Mouse (Mus musculus) lung, embryonic 16.5 days (tissue): Measurements from ENCODE around the gene Zfp131. TPM values are rescaled to one million over a fixed set of nuclear protein-coding genes. Genes with fewer than 3 reads are reported as not detected.
A peak's percentile ranks its signal among the peaks of the same experiment; 100 is the strongest.

ENCODE experiments used
- ATAC-seq: fragments of 200-750 bp; cut with Nextera tagmentation; 2 replicates; pipeline ENCODE4 v1.8.0; 2017; ENCODE audit warnings: low read depth, mild to moderate bottlenecking, moderate library complexity
- H3K27ac ChIP-seq: fragments of 300-500 bp; sonication (generic); 2 replicates; pipeline ENCODE4 v1.5.1; 2014; ENCODE audit warnings: mild to moderate bottlenecking, control low read depth, low read length
- H3K27me3 ChIP-seq: fragments of 300-500 bp; sonication (generic); 2 replicates; pipeline ENCODE4 v1.6.1; 2014; ENCODE audit warnings: low read depth, low read length, mixed read lengths; ENCODE audit not compliant: control insufficient read depth, insufficient read depth
- H3K36me3 ChIP-seq: fragments of 300-500 bp; sonication (generic); 2 replicates; pipeline ENCODE4 v1.6.1; 2014; ENCODE audit warnings: low read length; ENCODE audit not compliant: control insufficient read depth, insufficient read depth
- H3K4me1 ChIP-seq: fragments of 300-500 bp; sonication (generic); replicated peaks from 2 replicates; pipeline ENCODE4 v1.6.1; 2014; ENCODE audit warnings: low read length, mixed read lengths; ENCODE audit not compliant: control insufficient read depth, insufficient read depth
- H3K4me2 ChIP-seq: fragments of 300-500 bp; sonication (generic); 2 replicates; pipeline ENCODE4 v1.6.1; 2014; ENCODE audit warnings: low read depth, low read length, control low read depth
- H3K4me3 ChIP-seq: fragments of 300-500 bp; sonication (generic); 2 replicates; pipeline ENCODE4 v1.5.1; 2014; ENCODE audit warnings: mild to moderate bottlenecking, low read length, control low read depth
- H3K9ac ChIP-seq: fragments of 300-500 bp; sonication (generic); 2 replicates; pipeline ENCODE4 v1.6.1; 2014; ENCODE audit warnings: low read length, control low read depth
- H3K9me3 ChIP-seq: fragments of 300-500 bp; sonication (generic); 2 replicates; pipeline ENCODE4 v1.6.1; 2016; ENCODE audit warnings: low read length; ENCODE audit not compliant: control insufficient read depth
- WGBS: fragments of 180-500 bp; shearing (Covaris S2); extraction: QIAGEN DNeasy Blood & Tissue Kit; methylation state at CpG from one replicate; pipeline ENCODE4 v1.1.7; 2014; 5-methylcytosine and 5-hydroxymethylcytosine counted together
- polyA plus RNA-seq: library from polyadenylated mRNA; unstranded; fragments of >200 nt; fragmentation: Nextera tagmentation; extraction: Ambion mirVana; gene quantifications from 2 replicates; pipeline ENCODE4 v1.2.1, GENCODE M21; 2015

Gene Zfp131
- polyA plus RNA-seq, 1 experiment from 2014 or later = 33.3 TPM

- no peak for ATAC-seq
- 25% methylated on average over 5 of the region's 5 CpGs for WGBS
- H3K36me3 ChIP-seq = no peaks in the 10 kb centered on the region
- no peaks in the 10 kb centered on the region for H3K27me3 ChIP-seq
- H3K4me1 ChIP-seq = peaks cover 11% of the 10 kb centered on the region
- H3K4me3 ChIP-seq = no peak overlapping the region
- no peaks in the 10 kb centered on the region for H3K9me3 ChIP-seq
- no peak overlapping the region for H3K9ac ChIP-seq
- no peak overlapping the region for H3K27ac ChIP-seq
- H3K4me2 ChIP-seq = no peak overlapping the region
Measured at GRCm38 (mm10) chr13:119756831-119757230, 33.9 kb downstream of the Zfp131 start.

GRCm38 (mm10) chr13:119755681-119756471 is 34.8 kb downstream of the Zfp131 start, which contains the start of gene Nim1k:
Gene Nim1k, minus strand, starts transcription at chr13:119755882.
- H3K27ac ChIP-seq = peak within 1 kb of the TSS; percentile 54
- H3K4me3 ChIP-seq = peak within 1 kb of the TSS; percentile 64
- peak within 1 kb of the TSS; percentile 76 for H3K9ac ChIP-seq
- ATAC-seq = peak; percentile 97
- H3K36me3 ChIP-seq = no peaks in the 10 kb centered on the region
- peak within 1 kb of the TSS; percentile 95 for H3K4me2 ChIP-seq
- H3K27me3 ChIP-seq = no peaks in the 10 kb centered on the region
- H3K9me3 ChIP-seq = no peaks in the 10 kb centered on the region
- WGBS = 1% methylated on average over 43 of the region's 43 CpGs
- peaks cover 11% of the 10 kb centered on the region for H3K4me1 ChIP-seq

GRCm38 (mm10) chr13:119755141-119755547 is 35.5 kb downstream of the Zfp131 start:
- ATAC-seq = peak; percentile 50
- H3K27ac ChIP-seq = no peak overlapping the region
- no peaks in the 10 kb centered on the region for H3K9me3 ChIP-seq
- WGBS = 2% methylated on average over 16 of the region's 16 CpGs
- peaks cover 11% of the 10 kb centered on the region for H3K4me1 ChIP-seq
- peak overlapping the region; percentile 95 for H3K4me2 ChIP-seq
- H3K27me3 ChIP-seq = no peaks in the 10 kb centered on the region
- H3K36me3 ChIP-seq = no peaks in the 10 kb centered on the region
- H3K9ac ChIP-seq = peak overlapping the region; percentile 76
- peak overlapping the region; percentile 64 for H3K4me3 ChIP-seq

GRCm38 (mm10) chr13:119754635-119755020 is 36.1 kb downstream of the Zfp131 start:
- ATAC-seq = no peak
- no peaks in the 10 kb centered on the region for H3K36me3 ChIP-seq
- no peaks in the 10 kb centered on the region for H3K9me3 ChIP-seq
- H3K9ac ChIP-seq = no peak overlapping the region
- H3K27me3 ChIP-seq = no peaks in the 10 kb centered on the region
- peak overlapping the region; percentile 95; the same call in 1 of the 2 replicates for H3K4me2 ChIP-seq
- no peak overlapping the region for H3K27ac ChIP-seq
- peaks cover 11% of the 10 kb centered on the region for H3K4me1 ChIP-seq
- H3K4me3 ChIP-seq = no peak overlapping the region
- 22% methylated on average over 3 of the region's 3 CpGs for WGBS

- Histone ChIP-seq H3K9ac (no peak overlapping the region), H3K27ac (no peak overlapping the region), H3K4me2 (no peak overlapping the region), H3K4me1 (peaks cover 11% of the 10 kb centered on the region), H3K4me3 (no peak overlapping the region), H3K36me3 (no peaks in the 10 kb centered on the region), H3K9me3 (no peaks in the 10 kb centered on the region), H3K27me3 (no peaks in the 10 kb centered on the region)
- ATAC-seq = no peak
- 60% methylated on average over 9 of the region's 9 CpGs for WGBS
Measured at GRCm38 (mm10) chr13:119753859-119754634, 36.6 kb downstream of the Zfp131 start.

GRCm38 (mm10) chr13:119746930-119747329 is 43.8 kb downstream of the Zfp131 start:
- Histone ChIP-seq H3K27me3 (no peaks in the 10 kb centered on the region), H3K4me2 (no peak overlapping the region), H3K36me3 (no peaks in the 10 kb centered on the region), H3K9ac (no peak overlapping the region), H3K27ac (no peak overlapping the region), H3K4me3 (no peak overlapping the region), H3K9me3 (no peaks in the 10 kb centered on the region), H3K4me1 (peaks cover 1% of the 10 kb centered on the region; the same call in 1 of the 2 replicates)
- ATAC-seq = no peak
- WGBS = 81% methylated on average over 4 of the region's 4 CpGs

- ATAC-seq = no peak
- no peak overlapping the region for H3K9ac ChIP-seq
- H3K4me3 ChIP-seq = no peak overlapping the region
- WGBS = 76% methylated on average over 3 of the region's 3 CpGs
- H3K4me1 ChIP-seq = peaks cover 2% of the 10 kb centered on the region; the same call in 1 of the 2 replicates
- no peak overlapping the region for H3K27ac ChIP-seq
- H3K36me3 ChIP-seq = no peaks in the 10 kb centered on the region
- H3K9me3 ChIP-seq = no peaks in the 10 kb centered on the region
- no peak overlapping the region for H3K4me2 ChIP-seq
- H3K27me3 ChIP-seq = no peaks in the 10 kb centered on the region
Measured at GRCm38 (mm10) chr13:119743470-119743869, 47.2 kb downstream of the Zfp131 start.

- no peak overlapping the region for H3K4me3 ChIP-seq
- H3K27ac ChIP-seq = no peak overlapping the region
- no peak for ATAC-seq
- no peak overlapping the region for H3K9ac ChIP-seq
- no peaks in the 10 kb centered on the region for H3K27me3 ChIP-seq
- WGBS = 81% methylated on average over 6 of the region's 6 CpGs
- H3K9me3 ChIP-seq = no peaks in the 10 kb centered on the region
- H3K4me2 ChIP-seq = no peak overlapping the region
- no peaks in the 10 kb centered on the region for H3K36me3 ChIP-seq
- H3K4me1 ChIP-seq = peaks cover 2% of the 10 kb centered on the region; the same call in 1 of the 2 replicates
Measured at GRCm38 (mm10) chr13:119742711-119743415, 47.8 kb downstream of the Zfp131 start.
